Mouse (Mus musculus): ENCODE data around the gene Cpsf6.

- no peak for TF ChIP-seq CTCF (IDR thresholded peaks at IDR 0.05)
- no peak for TF ChIP-seq EP300 (IDR thresholded peaks at IDR 0.05)
Measured at GRCm38 (mm10) chr10:117339241-117339640, 40.6 kb downstream of the Cpsf6 start.

Data from lung, postnatal 0 days (tissue).